Mouse (Mus musculus) erythroblast, embryonic 14.5 days (primary cell): ENCODE measurements around the gene Aak1.

Experiments
- GATA1 ChIP-seq: IDR thresholded peaks from 2 replicates; pipeline ENCODE4 v1.6.1; 2012; ENCODE audit warnings: low read length, inconsistent platforms, mixed read lengths
- TAL1 ChIP-seq: IDR thresholded peaks from 3 replicates; pipeline ENCODE4 v1.6.1; 2012; ENCODE audit warnings: low read length, inconsistent platforms, mixed read lengths

- no peak for TF ChIP-seq TAL1
- TF ChIP-seq GATA1 = no peak
Observed at GRCm38 (mm10) chr6:86854941-86855340, 5.6 kb downstream of the Aak1 start.
